Mouse (Mus musculus) CD8-positive naive resting alpha-beta T cell, adult 2 months (primary cell): ENCODE results near the gene Aak1.
A peak's percentile ranks its signal among the peaks of the same experiment; 100 is the strongest.
"Not testable (repeated sequence)": the region's sequence is repeated elsewhere in the genome, so short reads cannot be mapped to it uniquely, and the experiment has no call there.

Source experiments
- DNase-seq, 2 experiments: peaks; one replicate each; pipeline ENCODE4 v3.0.0; 2022; ENCODE audit warnings: low read depth in 2 of 2, low spot score in 2 of 2

The Aak1 gene

GRCm38 (mm10) chr6:87009692-87010328 is 160.5 kb downstream of the Aak1 start:
- DNase-seq = peak; percentile 91 to 93

- DNase-seq = peak; percentile 46 to 57
Observed at GRCm38 (mm10) chr6:87016916-87017315, 167.6 kb downstream of the Aak1 start.

- DNase-seq = no peak
Observed at GRCm38 (mm10) chr6:87018874-87019273, 169.6 kb downstream of the Aak1 start.

- DNase-seq = no peak
Observed at GRCm38 (mm10) chr6:87021791-87022190, 172.5 kb downstream of the Aak1 start.

GRCm38 (mm10) chr6:87026980-87027379 is 177.7 kb downstream of the Aak1 start:
- DNase-seq = no peak

- DNase-seq = no peak
Observed at GRCm38 (mm10) chr6:87028881-87029280, 179.6 kb downstream of the Aak1 start.

GRCm38 (mm10) chr6:87031310-87031709 is 182.0 kb downstream of the Aak1 start:
- DNase-seq = not testable (repeated sequence)

GRCm38 (mm10) chr6:87032401-87032800 is 183.1 kb downstream of the Aak1 start:
- no peak for DNase-seq

- no peak for DNase-seq
Observed at GRCm38 (mm10) chr6:87034395-87034794, 185.1 kb downstream of the Aak1 start.

- DNase-seq = peak in 1 of 2 experiments; percentile 46
Observed at GRCm38 (mm10) chr6:87037826-87038620, 188.7 kb downstream of the Aak1 start.

GRCm38 (mm10) chr6:87039161-87039560 is 189.8 kb downstream of the Aak1 start:
- DNase-seq = no peak

- peak; percentile 45 to 54 for DNase-seq
Observed at GRCm38 (mm10) chr6:87040971-87041370, 191.7 kb downstream of the Aak1 start.

GRCm38 (mm10) chr6:87041431-87041830 is 192.1 kb downstream of the Aak1 start:
- DNase-seq = no peak

GRCm38 (mm10) chr6:87042004-87042336 is 192.7 kb downstream of the Aak1 start:
- no peak for DNase-seq

- DNase-seq = peak; percentile 89 to 92
Observed at GRCm38 (mm10) chr6:87042337-87043130, 193.2 kb downstream of the Aak1 start, which contains the start of gene Gfpt1. Gene Gfpt1 (plus strand): TSS chr6:87042846.

- no peak for DNase-seq
Observed at GRCm38 (mm10) chr6:87043131-87043516, 193.8 kb downstream of the Aak1 start.

- DNase-seq = no peak
Observed at GRCm38 (mm10) chr6:87044895-87045294, 195.6 kb downstream of the Aak1 start.

GRCm38 (mm10) chr6:87045507-87045906 is 196.2 kb downstream of the Aak1 start:
- no peak for DNase-seq

- not testable (repeated sequence) for DNase-seq
Observed at GRCm38 (mm10) chr6:87048712-87049111, 199.4 kb downstream of the Aak1 start.

GRCm38 (mm10) chr6:87051886-87052425 is 202.6 kb downstream of the Aak1 start:
- no peak for DNase-seq
